Mouse (Mus musculus) ES-E14 (cell line): ENCODE measurements around the gene Sh3tc1. TPM values are rescaled to one million over a fixed set of nuclear protein-coding genes. Genes with fewer than 3 reads are reported as not detected.

Source experiments
- DNase-seq: peaks from one replicate; pipeline ENCODE4 v3.0.0-alpha.2; 2013; ENCODE audit warnings: low read depth, low spot score
- H3K27ac ChIP-seq: 2 replicates; pipeline ENCODE4 v1.5.1; 2012; ENCODE audit warnings: low read depth, mild to moderate bottlenecking, low read length, moderate library complexity, mixed read lengths; ENCODE audit not compliant: poor library complexity, insufficient read depth, severe bottlenecking
- H3K36me3 ChIP-seq: 2 replicates; pipeline ENCODE4 v1.6.1; 2012; ENCODE audit warnings: mild to moderate bottlenecking, low read length, moderate library complexity, mixed read lengths; ENCODE audit not compliant: control insufficient read depth, poor library complexity, insufficient read depth, severe bottlenecking
- H3K4me1 ChIP-seq, 2 experiments: fragments of 150-350 bp in 1 of 2; sonication (generic) in 1 of 2; 2 replicates each; pipeline ENCODE4 v1.6.1; 2012; ENCODE audit warnings: low read length in 2 of 2, mild to moderate bottlenecking in 1 of 2, mixed read lengths in 1 of 2; ENCODE audit not compliant: control insufficient read depth in 2 of 2, insufficient read depth in 2 of 2, poor library complexity in 1 of 2
- H3K4me3 ChIP-seq, 2 experiments: fragments of 150-350 bp in 1 of 2; sonication (generic) in 1 of 2; 2 replicates each; pipeline ENCODE4 v1.5.1; 2012; ENCODE audit warnings: low read length in 2 of 2, low read depth in 1 of 2, mild to moderate bottlenecking in 1 of 2, mixed read lengths in 1 of 2; ENCODE audit not compliant: insufficient read depth in 1 of 2, poor library complexity in 1 of 2, severe bottlenecking in 1 of 2
- H3K9ac ChIP-seq: 2 replicates; pipeline ENCODE4 v1.6.1; 2012; ENCODE audit warnings: low read depth, mild to moderate bottlenecking, low read length, mixed read lengths; ENCODE audit not compliant: poor library complexity, insufficient read depth, severe bottlenecking
- H3K9me3 ChIP-seq: fragments of 150-350 bp; sonication (generic); 2 replicates; pipeline ENCODE4 v1.6.1; 2012; ENCODE audit warnings: low read depth, mild to moderate bottlenecking, low read length; ENCODE audit not compliant: control insufficient read depth, insufficient read depth
- CHD2 ChIP-seq: IDR thresholded peaks from 2 replicates; pipeline ENCODE4 v1.6.1; 2014; ENCODE audit warnings: mild to moderate bottlenecking, low read depth, low read length, inconsistent platforms
- HCFC1 ChIP-seq: IDR thresholded peaks from 2 replicates; pipeline ENCODE4 v1.6.1; 2012; ENCODE audit warnings: low read length, inconsistent platforms, borderline replicate concordance; ENCODE audit not compliant: insufficient read depth
- MAFK ChIP-seq: IDR thresholded peaks from 2 replicates; pipeline ENCODE4 v1.6.1; 2014; ENCODE audit warnings: mild to moderate bottlenecking, low read depth, low read length, inconsistent platforms; ENCODE audit not compliant: insufficient read depth
- ZC3H11A ChIP-seq: IDR thresholded peaks from 2 replicates; pipeline ENCODE4 v1.6.1; 2012; ENCODE audit warnings: low read depth, mild to moderate bottlenecking, inconsistent platforms, low read length, borderline replicate concordance
- ZNF384 ChIP-seq: IDR thresholded peaks from 2 replicates; pipeline ENCODE4 v1.6.1; 2012; ENCODE audit warnings: low read depth, low read length, inconsistent platforms
- in situ Hi-C, 2 experiments: fragments of 600-800 bp; cut with MboI; formaldehyde crosslinking; loops; one replicate each; pipeline ENCODE4 v1.15.1; 2025; ENCODE audit warnings: low sequenced_read_pairs in 2 of 2, inconsistent platforms in 1 of 2; ENCODE audit not compliant: unreplicated experiment in 2 of 2
- total RNA-seq: library from RNA; depleted of rRNA; stranded (reverse); fragments of 300-350 nt; gene quantifications from 2 replicates; pipeline ENCODE4 v1.2.3, GENCODE M21; 2012

The Sh3tc1 gene
- total RNA-seq, 1 experiment, result 5.9 TPM

DNA sequence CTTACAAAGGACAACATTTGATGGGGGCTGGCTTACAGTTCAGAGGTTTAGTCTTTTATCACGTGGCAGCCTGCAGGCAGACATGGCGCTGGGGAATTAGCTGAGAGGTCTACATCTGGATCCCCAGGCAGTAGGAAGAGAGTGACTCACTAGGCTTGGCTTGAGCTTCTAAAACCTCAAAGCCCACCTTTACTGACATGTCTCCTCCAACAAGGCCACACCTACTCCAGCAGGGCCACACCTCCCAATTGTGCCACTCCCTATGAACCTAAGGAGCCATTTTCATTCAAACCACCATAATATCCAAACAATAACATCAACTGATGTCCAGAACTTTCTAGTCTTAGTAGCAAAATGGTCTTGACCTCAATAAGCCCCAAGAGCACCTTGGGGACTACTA lies 30.5 kb upstream of the Sh3tc1 start:
- H3K36me3 ChIP-seq, result no peaks in the 10 kb centered on the region
- 0 out of 4 replicates have a peak overlapping the region, but pooled peaks of 1 of the 2 experiments have one; percentile 42 for H3K4me3 ChIP-seq
- H3K4me1 ChIP-seq, result peaks cover 17 to 42% of the 10 kb centered on the region in 2 experiments
- in situ Hi-C loops, result no loop called here
- no peak for DNase-seq
- no peak overlapping the region for H3K9ac ChIP-seq
- H3K9me3 ChIP-seq, result no peaks in the 10 kb centered on the region
- no peak overlapping the region for H3K27ac ChIP-seq
- no peak for TF ChIP-seq ZNF384
- no peak for TF ChIP-seq ZC3H11A
- no peak for TF ChIP-seq HCFC1
- no peak for TF ChIP-seq MAFK
- TF ChIP-seq CHD2, result no peak; the same call in 1 of the 2 replicates

DNA sequence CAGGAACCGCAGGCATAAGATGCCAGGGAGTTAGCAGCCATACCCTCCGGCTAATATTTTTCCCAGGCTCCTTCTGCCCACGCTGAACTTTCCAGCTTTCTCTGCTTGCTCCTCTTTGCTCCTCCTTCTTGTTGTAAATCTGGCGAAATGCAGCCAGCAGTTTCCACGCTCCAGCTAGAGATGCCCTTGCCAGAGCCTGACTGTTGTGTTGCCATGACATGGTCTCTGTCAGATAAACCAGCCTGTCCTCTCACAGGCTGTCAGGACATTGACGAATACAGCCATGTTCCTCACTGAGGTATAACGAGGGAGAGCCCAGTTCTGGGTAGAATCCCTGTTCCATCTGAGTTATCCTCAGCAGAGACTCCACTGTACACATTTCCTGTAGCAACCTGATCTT lies 29.2 kb upstream of the Sh3tc1 start:
- in situ Hi-C loops, result no loop called here
- Histone ChIP-seq H3K9me3 (no peaks in the 10 kb centered on the region), H3K36me3 (no peaks in the 10 kb centered on the region), H3K4me1 (peaks cover 17 to 33% of the 10 kb centered on the region in 2 experiments), H3K9ac (no peak overlapping the region), H3K27ac (no peak overlapping the region), H3K4me3 (no peak overlapping the region)
- DNase-seq, result no peak
- TF ChIP-seq CHD2, result no peak
- no peak for TF ChIP-seq ZC3H11A
- TF ChIP-seq ZNF384, result no peak
- TF ChIP-seq HCFC1, result no peak
- TF ChIP-seq MAFK, result no peak

DNA sequence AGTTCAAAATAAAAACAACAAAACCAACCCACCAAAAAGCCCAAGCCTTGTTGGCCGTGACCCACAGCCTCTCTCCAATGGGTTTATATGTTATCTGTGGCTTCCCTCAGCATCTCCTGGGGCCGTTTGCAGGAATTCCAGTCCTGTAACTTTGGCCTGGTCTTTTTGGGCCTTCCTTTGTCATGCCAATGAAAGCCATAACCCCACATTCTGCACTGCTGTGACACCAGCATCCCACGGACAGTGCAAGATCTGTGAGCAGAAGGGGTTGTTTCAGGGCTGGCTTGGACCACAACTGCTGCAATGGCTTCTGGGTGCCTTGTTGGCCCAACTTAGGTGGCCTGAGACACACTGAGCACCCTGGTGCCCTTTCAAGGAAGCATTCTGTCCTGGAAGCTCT lies 28.7 kb upstream of the Sh3tc1 start:
- Histone ChIP-seq H3K27ac (no peak overlapping the region), H3K4me1 (peaks cover 17 to 32% of the 10 kb centered on the region in 2 experiments), H3K9ac (no peak overlapping the region), H3K4me3 (no peak overlapping the region), H3K36me3 (no peaks in the 10 kb centered on the region), H3K9me3 (no peaks in the 10 kb centered on the region)
- in situ Hi-C loops, result no loop called here
- DNase-seq, result no peak
- TF ChIP-seq HCFC1, result no peak
- no peak for TF ChIP-seq ZC3H11A
- no peak for TF ChIP-seq CHD2
- no peak for TF ChIP-seq MAFK

DNA sequence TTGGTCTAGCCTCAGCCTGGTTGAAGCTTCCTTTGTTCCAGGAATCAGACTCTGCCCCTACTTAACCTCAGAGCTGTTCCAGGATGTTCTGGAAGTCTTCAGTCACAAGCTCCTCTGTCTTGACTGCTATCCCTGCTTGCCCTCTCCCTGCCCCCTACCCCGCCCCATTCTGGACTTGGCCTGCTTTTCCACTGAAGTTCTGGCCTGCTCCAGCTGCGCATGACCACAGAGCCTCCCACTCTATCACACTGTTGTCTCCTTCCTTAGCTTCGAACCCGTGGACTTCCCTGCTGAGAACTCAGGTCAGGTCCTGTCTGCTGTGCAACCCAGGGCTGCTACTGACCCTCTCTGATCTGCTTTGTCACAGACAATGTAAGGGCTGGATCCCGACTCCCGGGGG lies 26.1 kb upstream of the Sh3tc1 start:
- TF ChIP-seq HCFC1, result no peak
- no peak for TF ChIP-seq ZNF384
- no peak for TF ChIP-seq MAFK
- no peak for TF ChIP-seq ZC3H11A
- no peak for TF ChIP-seq CHD2
- Histone ChIP-seq H3K9ac (no peak overlapping the region), H3K27ac (no peak overlapping the region), H3K4me3 (no peak overlapping the region), H3K9me3 (no peaks in the 10 kb centered on the region), H3K36me3 (no peaks in the 10 kb centered on the region), H3K4me1 (peaks cover 10 to 16% of the 10 kb centered on the region in 2 experiments)
- in situ Hi-C loops, result no loop called here
- DNase-seq, result no peak

DNA sequence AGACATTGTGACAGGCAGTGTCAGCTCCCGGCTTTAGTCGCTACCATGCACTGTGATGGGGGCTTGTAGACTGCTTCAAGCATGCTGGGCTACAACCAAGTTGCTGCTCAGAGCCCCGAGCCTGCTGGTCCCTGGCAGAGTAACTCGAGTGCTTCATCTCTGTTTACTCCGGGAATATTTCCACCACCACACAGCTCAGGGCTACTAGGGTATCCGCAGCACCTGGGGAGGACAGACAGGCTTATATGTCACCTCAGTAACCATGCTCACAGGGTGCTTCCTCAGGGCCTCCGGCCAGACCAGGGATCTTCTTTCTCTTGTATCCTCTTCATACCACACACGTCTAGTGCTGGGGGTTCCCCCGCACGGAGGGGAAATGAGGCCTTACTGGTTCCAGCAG lies 23.1 kb upstream of the Sh3tc1 start:
- Histone ChIP-seq H3K9me3 (no peaks in the 10 kb centered on the region), H3K9ac (no peak overlapping the region), H3K4me1 (peaks cover 1 to 2% of the 10 kb centered on the region in 2 experiments; a peak in 2 of 4 replicates), H3K27ac (no peak overlapping the region), H3K36me3 (no peaks in the 10 kb centered on the region), H3K4me3 (no peak overlapping the region)
- no peak for DNase-seq
- in situ Hi-C loops, result no loop called here
- TF ChIP-seq MAFK, result no peak
- TF ChIP-seq ZC3H11A, result no peak
- TF ChIP-seq HCFC1, result no peak
- TF ChIP-seq ZNF384, result no peak
- no peak for TF ChIP-seq CHD2
